Mouse (Mus musculus): Measurements from ENCODE around the gene Ugt1a6b. TPM values are rescaled to one million over a fixed set of nuclear protein-coding genes. Genes with fewer than 3 reads are reported as not detected.
"Not testable (repeated sequence)": the region's sequence is repeated elsewhere in the genome, so short reads cannot be mapped to it uniquely, and the experiment has no call there.

Gene Ugt1a6b
- polyA plus RNA-seq, 1 experiment from 2014 or later, result not detected

- H3K9me3 ChIP-seq (ENCODE audit: control insufficient read depth, low read length), result peaks cover 31% of the 10 kb centered on the region
- H3K4me3 ChIP-seq (ENCODE audit: low read length); H3K9ac ChIP-seq (ENCODE audit: low read depth, low read length); H3K27me3 ChIP-seq (ENCODE audit: control insufficient read depth, insufficient read depth, low read length); H3K4me1 ChIP-seq (ENCODE audit: control insufficient read depth, insufficient read depth, low read length); H3K36me3 ChIP-seq (ENCODE audit: control insufficient read depth, insufficient read depth, low read length); H3K27ac ChIP-seq (ENCODE audit: low read depth, low read length); H3K4me2 ChIP-seq (replicated peaks; ENCODE audit: low read depth, low read length); ATAC-seq (ENCODE audit: low FRiP score, low TSS enrichment): not testable (repeated sequence)
These were observed 120.0 kb downstream of the Ugt1a6b start for GRCm38 (mm10) chr1:88223011-88223515.

GRCm38 (mm10) chr1:88223591-88223990 is 120.5 kb downstream of the Ugt1a6b start:
- H3K4me3 ChIP-seq (ENCODE audit: low read length), result no peak overlapping the region
- peaks cover 37% of the 10 kb centered on the region for H3K9me3 ChIP-seq (ENCODE audit: control insufficient read depth, low read length)
- no peaks in the 10 kb centered on the region for H3K36me3 ChIP-seq (ENCODE audit: control insufficient read depth, insufficient read depth, low read length)
- H3K4me2 ChIP-seq (replicated peaks; ENCODE audit: low read depth, low read length), result no peak overlapping the region
- no peak overlapping the region for H3K27ac ChIP-seq (ENCODE audit: low read depth, low read length)
- no peak for ATAC-seq (ENCODE audit: low FRiP score, low TSS enrichment)
- no peaks in the 10 kb centered on the region for H3K27me3 ChIP-seq (ENCODE audit: control insufficient read depth, insufficient read depth, low read length)
- H3K9ac ChIP-seq (ENCODE audit: low read depth, low read length), result no peak overlapping the region
- 65% methylated on average over 1 of the region's 1 CpGs for WGBS
- no peaks in the 10 kb centered on the region for H3K4me1 ChIP-seq (ENCODE audit: control insufficient read depth, insufficient read depth, low read length)

GRCm38 (mm10) chr1:88224029-88224776 is 121.2 kb downstream of the Ugt1a6b start:
- H3K9ac ChIP-seq (ENCODE audit: low read depth, low read length), result no peak overlapping the region
- no peak for ATAC-seq (ENCODE audit: low FRiP score, low TSS enrichment)
- no peak overlapping the region for H3K4me2 ChIP-seq (replicated peaks; ENCODE audit: low read depth, low read length)
- WGBS, result 71% methylated on average over 2 of the region's 2 CpGs
- peaks cover 43% of the 10 kb centered on the region for H3K9me3 ChIP-seq (ENCODE audit: control insufficient read depth, low read length)
- H3K27me3 ChIP-seq (ENCODE audit: control insufficient read depth, insufficient read depth, low read length), result no peaks in the 10 kb centered on the region
- H3K4me1 ChIP-seq (ENCODE audit: control insufficient read depth, insufficient read depth, low read length), result no peaks in the 10 kb centered on the region
- no peaks in the 10 kb centered on the region for H3K36me3 ChIP-seq (ENCODE audit: control insufficient read depth, insufficient read depth, low read length)
- H3K4me3 ChIP-seq (ENCODE audit: low read length), result no peak overlapping the region
- H3K27ac ChIP-seq (ENCODE audit: low read depth, low read length), result no peak overlapping the region

GRCm38 (mm10) chr1:88225301-88225700 is 122.2 kb downstream of the Ugt1a6b start:
- not testable (repeated sequence) for H3K27ac ChIP-seq (ENCODE audit: low read depth, low read length); H3K4me2 ChIP-seq (replicated peaks; ENCODE audit: low read depth, low read length); ATAC-seq (ENCODE audit: low FRiP score, low TSS enrichment); H3K36me3 ChIP-seq (ENCODE audit: control insufficient read depth, insufficient read depth, low read length); H3K9ac ChIP-seq (ENCODE audit: low read depth, low read length); H3K27me3 ChIP-seq (ENCODE audit: control insufficient read depth, insufficient read depth, low read length); H3K4me1 ChIP-seq (ENCODE audit: control insufficient read depth, insufficient read depth, low read length); H3K4me3 ChIP-seq (ENCODE audit: low read length)
- peaks cover 52% of the 10 kb centered on the region for H3K9me3 ChIP-seq (ENCODE audit: control insufficient read depth, low read length)
- 44% methylated on average over 2 of the region's 2 CpGs for WGBS

DNA sequence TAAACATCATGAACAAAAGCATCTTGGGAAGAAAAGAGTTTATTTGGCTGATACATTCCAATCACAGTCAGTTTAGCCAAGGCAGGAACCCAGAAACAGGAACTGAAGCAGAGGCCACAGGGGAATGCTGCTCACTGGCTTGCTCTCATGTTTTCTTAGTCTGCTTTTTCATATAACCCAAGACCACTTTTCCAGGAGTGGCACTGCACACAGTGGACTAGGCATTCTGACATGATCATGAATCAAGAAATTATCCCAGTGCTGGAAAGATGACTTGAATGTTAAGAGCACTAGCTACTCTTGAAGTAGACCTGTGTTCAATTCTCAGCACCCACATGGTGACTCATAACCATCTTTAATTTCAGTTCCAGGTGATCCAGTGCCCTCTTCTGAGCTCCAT is 122.7 kb downstream of the Ugt1a6b start:
- H3K27me3 ChIP-seq (ENCODE audit: control insufficient read depth, insufficient read depth, low read length), result no peaks in the 10 kb centered on the region
- H3K4me2 ChIP-seq (replicated peaks; ENCODE audit: low read depth, low read length), result no peak overlapping the region
- no peak overlapping the region for H3K27ac ChIP-seq (ENCODE audit: low read depth, low read length)
- ATAC-seq (ENCODE audit: low FRiP score, low TSS enrichment), result no peak
- H3K36me3 ChIP-seq (ENCODE audit: control insufficient read depth, insufficient read depth, low read length), result no peaks in the 10 kb centered on the region
- H3K9me3 ChIP-seq (ENCODE audit: control insufficient read depth, low read length), result peaks cover 57% of the 10 kb centered on the region
- no peak overlapping the region for H3K9ac ChIP-seq (ENCODE audit: low read depth, low read length)
- no peaks in the 10 kb centered on the region for H3K4me1 ChIP-seq (ENCODE audit: control insufficient read depth, insufficient read depth, low read length)
- no peak overlapping the region for H3K4me3 ChIP-seq (ENCODE audit: low read length)

DNA sequence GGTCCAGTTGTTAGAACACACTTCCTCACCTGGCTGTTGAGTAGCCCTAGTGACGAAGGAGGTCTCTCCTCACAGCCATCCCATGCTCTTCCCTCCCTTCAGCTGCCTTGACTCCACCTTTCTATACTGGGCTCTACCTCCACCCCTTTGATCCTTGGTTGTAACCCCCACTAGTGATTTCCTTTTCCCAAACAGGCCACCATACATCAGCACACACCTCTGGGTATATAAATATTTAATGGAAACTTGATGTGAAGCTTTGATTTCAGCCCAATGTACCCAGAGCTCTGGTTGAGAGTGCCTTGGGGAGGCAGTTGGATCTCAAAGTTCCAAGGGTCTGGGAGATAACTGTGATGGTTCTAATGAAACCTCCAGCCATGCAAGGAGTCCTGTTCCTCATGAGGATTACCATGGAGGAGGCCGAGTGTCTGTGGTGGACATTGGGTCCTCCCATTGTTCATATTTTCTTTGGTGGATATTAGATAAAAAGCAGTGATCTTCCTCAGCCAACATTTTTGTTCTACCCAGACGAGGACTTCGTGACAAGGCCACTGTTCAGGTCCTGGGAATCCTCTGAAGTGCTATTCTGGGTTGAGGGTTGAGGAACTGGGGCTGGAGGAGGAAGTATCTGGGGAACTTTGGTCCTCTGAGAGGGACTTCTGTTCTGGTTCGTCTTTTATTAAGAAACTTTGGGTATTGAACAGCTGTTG is 123.8 kb downstream of the Ugt1a6b start, which contains the start of gene Mroh2a:
Gene Mroh2a (plus strand): TSS at position 317 of the 710 bp plus-strand sequence.
- no peaks in the 10 kb centered on the region for H3K4me1 ChIP-seq (ENCODE audit: control insufficient read depth, insufficient read depth, low read length)
- no peak within 1 kb of the TSS for H3K9ac ChIP-seq (ENCODE audit: low read depth, low read length)
- H3K36me3 ChIP-seq (ENCODE audit: control insufficient read depth, insufficient read depth, low read length), result no peaks in the 10 kb centered on the region
- H3K27ac ChIP-seq (ENCODE audit: low read depth, low read length), result no peak within 1 kb of the TSS
- H3K27me3 ChIP-seq (ENCODE audit: control insufficient read depth, insufficient read depth, low read length), result no peaks in the 10 kb centered on the region
- no peak for ATAC-seq (ENCODE audit: low FRiP score, low TSS enrichment)
- H3K9me3 ChIP-seq (ENCODE audit: control insufficient read depth, low read length), result peaks cover 68% of the 10 kb centered on the region
- no peak within 1 kb of the TSS for H3K4me3 ChIP-seq (ENCODE audit: low read length)
- WGBS, result 55% methylated on average over 5 of the region's 5 CpGs
- H3K4me2 ChIP-seq (replicated peaks; ENCODE audit: low read depth, low read length), result no peak within 1 kb of the TSS

DNA sequence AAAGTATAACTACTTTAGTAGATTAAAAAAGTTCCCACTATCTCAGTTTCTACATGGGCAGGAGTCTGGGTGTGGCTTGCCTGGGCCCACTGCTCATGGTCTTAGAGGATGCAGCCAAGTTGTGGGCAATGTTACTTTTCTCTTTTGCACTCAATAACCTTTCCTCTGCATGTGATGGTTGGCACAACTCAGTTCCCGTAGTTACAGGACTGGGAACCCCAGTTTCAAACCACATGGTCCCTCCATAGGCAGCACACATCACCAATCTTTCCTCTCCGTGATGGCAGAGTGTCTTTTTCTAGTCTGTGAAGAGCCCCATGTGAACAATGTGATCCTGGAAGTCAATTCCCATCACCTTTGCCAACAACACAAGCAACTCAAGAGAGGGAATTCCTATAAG is 124.4 kb downstream of the Ugt1a6b start:
- Histone ChIP-seq H3K4me1 (ENCODE audit: control insufficient read depth, insufficient read depth, low read length) (no peaks in the 10 kb centered on the region), H3K27me3 (ENCODE audit: control insufficient read depth, insufficient read depth, low read length) (no peaks in the 10 kb centered on the region), H3K9me3 (ENCODE audit: control insufficient read depth, low read length) (peaks cover 70% of the 10 kb centered on the region), H3K27ac (ENCODE audit: low read depth, low read length) (no peak overlapping the region), H3K4me3 (ENCODE audit: low read length) (no peak overlapping the region), H3K9ac (ENCODE audit: low read depth, low read length) (no peak overlapping the region), H3K36me3 (ENCODE audit: control insufficient read depth, insufficient read depth, low read length) (no peaks in the 10 kb centered on the region), H3K4me2 (replicated peaks; ENCODE audit: low read depth, low read length) (no peak overlapping the region)
- 59% methylated on average over 2 of the region's 2 CpGs for WGBS
- no peak for ATAC-seq (ENCODE audit: low FRiP score, low TSS enrichment)

DNA sequence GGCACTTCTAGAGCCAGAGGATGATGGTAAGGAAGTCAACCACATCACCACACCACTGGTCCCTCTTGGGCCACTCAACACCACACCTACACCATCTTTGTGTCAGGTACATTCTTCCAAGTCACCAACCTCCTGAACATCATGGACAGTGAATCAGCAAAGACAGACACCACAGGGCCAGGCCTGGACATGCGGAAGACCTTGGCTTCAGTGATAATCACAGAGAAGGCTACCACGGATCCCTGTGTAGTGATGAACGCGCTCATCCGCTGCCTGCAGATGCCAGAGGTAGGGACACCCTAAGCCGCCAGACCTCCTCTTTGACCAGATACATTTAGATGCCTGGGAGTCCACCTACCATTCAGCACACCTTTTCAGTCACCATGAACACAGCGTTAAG is 125.1 kb downstream of the Ugt1a6b start:
- no peak for ATAC-seq (ENCODE audit: low FRiP score, low TSS enrichment)
- H3K4me3 ChIP-seq (ENCODE audit: low read length), result no peak overlapping the region
- 73% methylated on average over 7 of the region's 7 CpGs for WGBS
- peaks cover 77% of the 10 kb centered on the region for H3K9me3 ChIP-seq (ENCODE audit: control insufficient read depth, low read length)
- no peak overlapping the region for H3K9ac ChIP-seq (ENCODE audit: low read depth, low read length)
- H3K4me1 ChIP-seq (ENCODE audit: control insufficient read depth, insufficient read depth, low read length), result no peaks in the 10 kb centered on the region
- H3K36me3 ChIP-seq (ENCODE audit: control insufficient read depth, insufficient read depth, low read length), result no peaks in the 10 kb centered on the region
- no peaks in the 10 kb centered on the region for H3K27me3 ChIP-seq (ENCODE audit: control insufficient read depth, insufficient read depth, low read length)
- H3K4me2 ChIP-seq (replicated peaks; ENCODE audit: low read depth, low read length), result no peak overlapping the region
- H3K27ac ChIP-seq (ENCODE audit: low read depth, low read length), result no peak overlapping the region

DNA sequence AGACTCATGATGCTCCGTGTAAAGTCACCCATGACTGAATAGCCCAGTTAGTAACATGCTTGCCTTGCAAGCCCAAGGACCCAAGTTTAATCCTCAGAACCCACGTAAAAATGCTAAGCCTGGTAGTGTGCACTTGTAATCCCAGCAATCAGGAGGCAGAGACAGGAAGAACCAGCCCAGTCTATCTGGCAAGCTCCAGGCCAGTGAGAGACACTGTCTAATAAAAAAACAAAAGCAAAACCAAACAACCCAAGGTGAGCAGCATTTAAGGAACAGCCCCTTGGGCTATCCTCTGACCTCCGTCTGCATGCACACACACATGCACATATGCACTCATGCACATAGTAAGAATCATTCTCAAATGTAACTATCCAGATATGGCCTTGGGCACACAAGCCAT is 126.5 kb downstream of the Ugt1a6b start:
- Histone ChIP-seq H3K4me2 (replicated peaks; ENCODE audit: low read depth, low read length) (no peak overlapping the region), H3K36me3 (ENCODE audit: control insufficient read depth, insufficient read depth, low read length) (no peaks in the 10 kb centered on the region), H3K27me3 (ENCODE audit: control insufficient read depth, insufficient read depth, low read length) (no peaks in the 10 kb centered on the region), H3K4me3 (ENCODE audit: low read length) (no peak overlapping the region), H3K27ac (ENCODE audit: low read depth, low read length) (no peak overlapping the region), H3K9me3 (ENCODE audit: control insufficient read depth, low read length) (peaks cover 90% of the 10 kb centered on the region), H3K4me1 (ENCODE audit: control insufficient read depth, insufficient read depth, low read length) (no peaks in the 10 kb centered on the region), H3K9ac (ENCODE audit: low read depth, low read length) (no peak overlapping the region)
- WGBS, result 82% methylated on average over 3 of the region's 3 CpGs
- no peak for ATAC-seq (ENCODE audit: low FRiP score, low TSS enrichment)
